Mouse (Mus musculus) thymus, postnatal 25 days (tissue): ENCODE data around the gene Plaa.
"Not testable (repeated sequence)": the region's sequence is repeated elsewhere in the genome, so short reads cannot be mapped to it uniquely, and the experiment has no call there.

Experiments used
- DNase-seq: peaks from one replicate; pipeline ENCODE4 v3.0.0; 2022

The Plaa gene

GRCm38 (mm10) chr4:94603031-94603629, at the start of gene Plaa:
Gene Plaa (minus strand): TSS chr4:94603244.
- peak; percentile 91 for DNase-seq

GRCm38 (mm10) chr4:94650426-94651175, 47.6 kb upstream of the Plaa start:
- not testable (repeated sequence) for DNase-seq

GRCm38 (mm10) chr4:94649920-94650319, 46.9 kb upstream of the Plaa start, which contains the start of gene Lrrc19:
Gene Lrrc19 (minus strand): TSS chr4:94650144.
- no peak for DNase-seq

GRCm38 (mm10) chr4:94643141-94643540, 40.1 kb upstream of the Plaa start:
- DNase-seq: no peak

- DNase-seq: no peak
Observed at GRCm38 (mm10) chr4:94620077-94620476, 17.0 kb upstream of the Plaa start.

- no peak for DNase-seq
Observed at GRCm38 (mm10) chr4:94614627-94615006, 11.6 kb upstream of the Plaa start.

GRCm38 (mm10) chr4:94613972-94614626, 11.1 kb upstream of the Plaa start, which contains the start of gene Ift74:
Gene Ift74 (plus strand): TSS chr4:94614491.
- peak; percentile 90 for DNase-seq

- DNase-seq: no peak
Observed at GRCm38 (mm10) chr4:94610339-94610738, 7.3 kb upstream of the Plaa start.

- no peak for DNase-seq
Observed at GRCm38 (mm10) chr4:94605591-94605990, 2.5 kb upstream of the Plaa start.

GRCm38 (mm10) chr4:94604452-94605019, 1.5 kb upstream of the Plaa start:
- no peak for DNase-seq

GRCm38 (mm10) chr4:94602496-94603030, 481 bp downstream of the Plaa start:
- DNase-seq: no peak

GRCm38 (mm10) chr4:94601395-94601794, 1.6 kb downstream of the Plaa start:
- DNase-seq: peak; percentile 4

- no peak for DNase-seq
Observed at GRCm38 (mm10) chr4:94592709-94593108, 10.3 kb downstream of the Plaa start.

- DNase-seq: no peak
Observed at GRCm38 (mm10) chr4:94591765-94592381, 11.2 kb downstream of the Plaa start.

GRCm38 (mm10) chr4:94572677-94573076, 30.4 kb downstream of the Plaa start:
- no peak for DNase-seq

- DNase-seq: no peak
Observed at GRCm38 (mm10) chr4:94564297-94564696, 38.7 kb downstream of the Plaa start.

GRCm38 (mm10) chr4:94561954-94562648, 40.9 kb downstream of the Plaa start:
- no peak for DNase-seq

GRCm38 (mm10) chr4:94560316-94560715, 42.7 kb downstream of the Plaa start:
- no peak for DNase-seq

- no peak for DNase-seq
Observed at GRCm38 (mm10) chr4:94559266-94559665, 43.8 kb downstream of the Plaa start.

- DNase-seq: no peak
Observed at GRCm38 (mm10) chr4:94557145-94557544, 45.9 kb downstream of the Plaa start.

- peak; percentile 93 for DNase-seq
Observed at GRCm38 (mm10) chr4:94556265-94557054, 46.6 kb downstream of the Plaa start, which contains the start of the genes Gm10306 and Caap1. Gene Gm10306 (plus strand): TSS chr4:94556546. Gene Caap1 (minus strand): TSS chr4:94556796.
